Mouse (Mus musculus) mouse embryonic stem cell (cell line): ENCODE measurements at regions not wholly inside any gene's neighbourhood (a gene's known extent, or its start where the extent isn't known, plus 50 kb on each side); places are given as distances from the start of the nearest gene placed in this dataset.

ENCODE experiments used
- in situ Hi-C, 2 experiments: fragments of 300-500 bp; cut with MboI; formaldehyde crosslinking; loops; 1 replicate in 1 of 2; 3 replicates in 1 of 2; pipeline ENCODE4 v1.14.3; 2019 to 2020; ENCODE audit warnings: low sequenced_read_pairs in 2 of 2, low pct_unique_long_range_greater_than_20kb in 1 of 2, mixed read lengths in 1 of 2; ENCODE audit not compliant: unreplicated experiment in 1 of 2

DNA sequence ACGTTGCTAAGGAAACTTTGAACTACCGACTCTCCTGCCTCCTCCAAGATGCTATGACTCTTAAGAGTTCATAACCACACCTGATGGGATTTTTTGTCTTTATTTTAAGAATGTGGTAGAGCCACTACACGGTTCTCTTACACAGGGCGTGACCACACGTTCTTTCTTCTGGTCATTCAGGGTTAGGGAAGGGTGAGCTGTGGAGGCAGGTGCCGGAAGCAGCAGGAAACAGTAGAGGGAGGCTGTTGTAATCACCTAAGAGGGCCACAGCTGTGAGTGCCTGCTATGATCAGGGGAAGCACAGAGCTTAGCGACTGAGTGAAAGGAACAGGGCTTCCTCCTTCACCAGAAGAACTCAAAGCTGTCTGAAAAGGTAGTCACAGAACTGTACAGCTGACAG is 50.6 kb upstream of the Larp1 start:
- in situ Hi-C loops = loop anchor here in 1 of 2 experiments (5.0 to 10.0 kb wide), 3 partner anchors 59 to 194 kb away; partner anchors contain the start of gene Cnot8

DNA sequence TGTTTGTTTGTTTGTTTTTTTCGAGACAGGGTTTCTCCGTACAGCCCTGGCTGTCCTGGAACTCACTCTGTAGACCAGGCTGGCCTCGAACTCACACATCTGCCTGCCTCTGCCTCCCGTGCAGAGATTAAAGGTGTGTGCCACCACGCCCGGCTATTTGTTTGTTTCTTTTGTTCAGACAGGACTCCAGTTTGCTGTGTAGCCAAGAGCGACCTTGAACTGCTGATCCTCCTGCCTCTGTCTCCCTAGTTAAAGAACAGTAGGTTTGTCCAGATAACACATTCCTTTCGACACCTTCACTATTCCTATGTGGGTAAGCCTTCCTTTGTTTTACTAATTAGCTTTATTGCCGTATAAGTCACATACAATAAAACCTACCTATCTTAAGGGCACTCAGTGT is 52.0 kb upstream of the Larp1 start:
- in situ Hi-C loops = loop anchor here in 1 of 2 experiments (5.0 to 10.0 kb wide), 3 partner anchors 60 to 195 kb away; partner anchors contain the start of gene Cnot8

DNA sequence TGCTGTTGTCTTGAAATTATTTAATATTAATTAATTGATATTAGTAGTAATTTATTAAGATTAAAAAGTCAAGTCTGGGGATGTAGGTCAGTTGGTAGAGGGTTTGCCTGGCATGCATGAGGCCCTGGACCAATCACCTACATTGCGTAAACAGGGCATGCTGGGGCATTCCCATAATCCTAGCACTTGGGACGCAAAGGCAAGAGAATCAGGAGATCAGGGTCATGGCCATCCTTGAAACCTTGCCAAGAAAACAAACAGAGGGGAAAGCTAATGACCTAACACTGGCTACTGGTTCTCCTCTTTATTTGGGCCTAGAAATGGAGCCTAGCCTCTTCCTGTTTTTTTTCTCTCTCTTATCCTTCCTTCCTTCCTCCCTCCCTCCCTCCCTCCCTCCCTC is 52.8 kb upstream of the Larp1 start:
- in situ Hi-C loops = loop anchor here in 1 of 2 experiments (5.0 to 10.0 kb wide), 3 partner anchors 61 to 196 kb away; partner anchors contain the start of gene Cnot8

DNA sequence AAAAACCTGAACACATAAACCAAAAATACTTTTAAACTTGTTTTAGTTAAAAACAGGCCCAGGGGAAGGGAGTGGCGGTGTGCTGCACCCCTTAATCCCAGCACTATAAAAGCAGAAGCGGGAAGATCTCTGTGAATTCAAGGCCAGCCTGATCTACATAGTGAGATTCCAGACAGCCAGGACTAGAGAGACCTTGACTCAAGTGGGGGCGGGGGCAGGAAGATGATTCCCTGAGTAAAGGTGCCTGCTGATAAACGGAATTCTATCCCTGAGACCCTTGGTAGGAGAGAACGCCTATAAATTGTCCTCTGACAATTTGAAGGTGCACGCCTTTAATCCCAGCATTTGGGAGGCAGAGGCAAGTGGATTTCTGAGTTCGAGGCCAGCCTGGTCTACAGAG is 53.4 kb upstream of the Larp1 start:
- in situ Hi-C loops = loop anchor here in 1 of 2 experiments (5.0 to 10.0 kb wide), 3 partner anchors 62 to 197 kb away; partner anchors contain the start of gene Cnot8

DNA sequence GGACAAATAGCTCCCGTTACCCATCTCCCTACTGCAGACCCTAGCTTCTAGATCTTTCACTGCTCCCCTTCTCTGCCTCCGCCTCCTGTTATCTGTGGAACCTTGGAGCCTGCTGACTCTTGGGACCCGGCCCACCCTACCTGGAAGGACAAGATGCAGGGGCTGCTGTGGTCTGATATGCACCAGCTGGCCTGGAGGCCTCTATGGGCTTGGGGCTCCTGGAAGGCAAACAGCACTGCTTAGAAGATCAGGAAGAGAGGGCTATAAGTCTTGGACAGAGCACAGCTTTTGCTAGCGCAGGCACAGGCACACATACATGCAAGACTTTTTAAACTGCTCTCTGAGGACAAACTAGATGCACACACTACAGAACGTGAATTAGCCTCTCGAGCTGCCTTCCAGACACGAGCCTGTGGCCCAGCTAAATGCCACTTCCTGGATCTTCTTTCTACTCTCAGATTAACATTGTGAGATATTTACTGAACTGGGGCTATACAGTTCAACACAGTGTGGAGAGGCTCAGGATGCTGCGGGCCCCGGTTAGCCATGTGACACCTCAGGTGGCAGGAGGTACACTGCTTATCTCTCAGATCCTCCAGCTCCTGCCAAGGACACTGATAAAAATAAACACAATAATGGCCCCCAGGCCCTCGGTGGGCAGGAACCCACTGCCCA is 54.2 kb upstream of the Larp1 start:
- in situ Hi-C loops = loop anchor here in 1 of 2 experiments (5.0 to 10.0 kb wide), 3 partner anchors 63 to 198 kb away; partner anchors contain the start of gene Cnot8

DNA sequence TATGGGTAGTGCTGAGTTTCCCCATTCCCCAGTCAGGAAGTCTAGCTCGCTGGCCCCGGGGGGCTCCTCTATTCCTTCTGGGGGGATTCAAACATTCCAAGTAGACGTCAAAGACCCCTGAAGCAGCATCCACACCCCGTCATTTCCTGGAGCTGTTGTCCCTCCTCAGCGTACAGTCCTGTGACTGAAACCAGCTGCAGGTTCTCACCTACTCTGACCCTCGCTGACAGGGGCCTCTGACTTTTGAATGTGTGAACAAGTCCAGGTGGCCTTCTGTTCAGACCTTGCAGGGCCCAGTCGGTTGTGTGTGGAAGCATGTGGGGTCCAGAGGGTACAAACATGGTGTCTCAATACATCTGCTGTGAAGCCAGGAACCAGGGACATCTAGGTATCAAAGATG is 55.2 kb upstream of the Larp1 start:
- in situ Hi-C loops = loop anchor here in 1 of 2 experiments (10.0 kb wide), 1 partner anchor 151 kb away; the partner anchor contains the start of gene Cnot8

DNA sequence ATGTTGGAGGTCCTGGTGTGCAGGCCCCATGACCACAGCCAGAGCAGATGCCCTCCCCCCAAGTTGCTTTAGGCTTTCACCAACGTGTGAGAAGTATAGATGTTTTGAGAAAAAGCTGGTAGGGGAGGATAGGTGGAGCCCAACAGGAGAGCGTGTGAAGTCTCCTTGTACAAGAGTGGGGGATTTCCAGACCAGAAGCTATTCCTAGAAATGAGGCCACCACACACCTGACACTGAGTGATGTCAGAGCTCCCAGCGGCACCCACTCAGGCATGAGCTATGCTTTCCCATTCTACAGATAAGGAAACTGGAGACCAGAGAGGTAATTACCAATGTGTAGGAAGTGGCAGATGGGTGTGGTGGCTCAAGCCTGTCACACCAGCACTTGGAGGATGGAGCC is 56.2 kb upstream of the Larp1 start:
- in situ Hi-C loops = loop anchor here in 1 of 2 experiments (10.0 kb wide), 1 partner anchor 152 kb away; the partner anchor contains the start of gene Cnot8

DNA sequence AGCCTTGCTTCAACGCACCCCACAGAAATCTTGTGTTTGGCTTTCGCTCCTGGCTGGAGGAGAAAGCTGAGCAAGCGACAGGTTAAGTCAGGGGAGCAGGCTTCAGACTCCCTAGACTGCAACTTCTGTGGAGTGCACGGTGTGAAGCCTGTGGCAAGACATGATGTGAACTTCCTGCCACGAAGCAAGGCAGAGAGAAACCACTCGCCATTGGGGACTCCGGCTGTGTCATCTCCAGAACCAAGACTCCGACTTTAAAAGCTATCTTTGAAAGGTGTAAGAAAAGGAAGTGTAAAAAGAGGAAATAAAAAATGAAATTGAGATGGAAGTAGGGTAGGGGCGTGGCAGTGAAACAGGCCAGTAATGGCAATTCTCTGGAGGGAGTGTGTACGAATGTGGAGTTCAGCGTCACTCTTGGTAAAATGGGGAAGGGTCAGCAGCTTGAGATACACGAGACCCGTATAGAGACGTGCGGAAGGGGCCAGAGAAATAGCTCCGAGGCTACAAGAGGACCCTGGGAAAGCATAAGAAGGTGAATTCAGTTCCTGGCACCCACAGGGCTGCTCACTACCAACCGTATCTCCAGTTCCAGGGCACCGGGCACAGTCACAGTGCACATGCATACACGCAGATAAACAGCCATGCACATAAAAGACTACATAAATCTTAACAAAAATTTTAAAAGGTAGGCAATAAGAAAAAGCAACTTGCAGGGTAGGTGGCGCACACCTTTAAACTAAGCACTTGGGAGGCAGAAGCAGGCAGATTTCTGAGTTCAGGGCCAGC is 57.1 kb upstream of the Larp1 start:
- in situ Hi-C loops = loop anchor here in 1 of 2 experiments (10.0 kb wide), 1 partner anchor 153 kb away; the partner anchor contains the start of gene Cnot8

DNA sequence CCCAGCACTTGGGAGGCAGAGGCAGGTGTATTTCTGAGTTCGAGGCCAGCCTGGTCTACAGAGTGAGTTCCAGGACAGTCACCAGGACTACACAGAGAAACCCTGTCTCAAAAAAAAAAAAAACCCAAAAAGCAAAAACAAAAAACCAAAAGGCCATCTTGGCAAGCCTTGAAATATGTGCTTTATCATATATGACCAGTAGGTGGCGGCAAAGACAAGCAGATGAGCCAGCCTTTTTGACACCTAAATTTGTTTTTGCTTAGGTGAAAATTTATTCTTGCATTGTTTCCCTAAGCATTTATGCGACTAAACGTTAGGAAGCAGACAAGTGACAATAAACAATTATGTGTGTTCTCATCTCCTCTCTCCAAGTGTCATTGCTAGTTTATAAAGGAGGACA is 57.9 kb upstream of the Larp1 start:
- in situ Hi-C loops = loop anchor here in 1 of 2 experiments (10.0 kb wide), 1 partner anchor 154 kb away; the partner anchor contains the start of gene Cnot8

DNA sequence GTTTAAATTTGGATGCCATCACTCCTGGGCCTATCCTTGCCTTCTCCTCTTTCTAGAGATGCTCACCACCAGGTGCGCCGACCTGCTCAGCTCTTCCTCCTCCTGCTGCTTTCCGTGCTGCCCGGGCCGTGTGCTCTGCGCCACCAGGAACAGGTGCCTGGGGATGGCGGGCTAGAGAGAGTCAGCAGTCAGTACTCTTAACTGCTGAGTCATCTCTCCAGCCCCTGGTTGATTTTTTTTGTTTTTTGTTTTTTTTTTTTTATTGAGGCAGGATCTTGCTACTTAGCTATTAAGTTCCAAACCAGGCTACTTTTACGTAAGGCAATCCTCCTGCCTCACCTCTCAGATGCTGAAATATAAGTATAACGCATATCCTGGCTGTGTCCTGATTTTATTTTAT is 59.8 kb upstream of the Larp1 start:
- in situ Hi-C loops = loop anchor here in 1 of 2 experiments (5.0 kb wide), 1 partner anchor 148 kb away; no protein-coding TSS in a partner anchor

DNA sequence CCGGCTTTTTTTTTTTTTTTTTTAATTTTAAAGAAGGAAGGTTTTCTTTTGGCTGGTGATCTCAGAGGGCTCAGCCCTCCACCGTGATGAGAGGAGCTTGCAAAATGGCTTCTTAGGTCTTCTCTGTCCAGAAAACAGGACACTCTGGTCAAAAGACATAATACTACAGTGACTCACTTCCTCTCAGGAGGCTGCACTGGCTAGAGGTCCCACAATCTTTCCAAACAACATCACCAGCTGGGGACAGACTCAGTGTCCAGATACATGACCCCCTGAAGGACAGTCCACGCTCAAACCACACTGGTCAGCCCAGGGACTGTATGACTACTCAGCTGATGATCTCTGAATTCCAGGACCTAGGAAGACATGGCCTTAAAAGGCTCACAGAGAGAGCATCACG is 61.5 kb upstream of the Larp1 start:
- in situ Hi-C loops = loop anchor here in 1 of 2 experiments (5.0 kb wide), 1 partner anchor 150 kb away; no protein-coding TSS in a partner anchor

DNA sequence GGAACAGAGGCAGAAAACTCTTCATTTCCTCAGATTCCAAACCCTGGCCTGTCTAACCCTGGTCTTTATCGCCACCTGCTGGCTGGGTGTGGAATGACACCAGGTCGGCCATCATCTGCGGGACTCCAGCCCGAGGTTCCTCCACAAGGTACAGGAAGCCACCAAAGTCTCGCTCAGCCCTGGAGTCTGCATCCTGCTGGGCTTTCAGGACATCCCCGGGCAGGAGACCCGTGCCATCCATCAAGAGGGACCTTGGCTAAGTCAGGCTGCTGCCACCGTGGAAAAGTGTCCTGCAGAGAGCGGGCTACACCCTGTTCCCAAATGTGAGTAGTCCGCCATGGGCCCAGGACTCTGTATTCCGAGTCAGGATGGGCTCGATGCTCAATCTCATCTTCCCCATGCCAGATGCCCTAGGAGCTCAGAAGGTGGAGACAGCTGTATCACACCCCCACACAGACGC is 74.4 kb upstream of the Larp1 start:
- in situ Hi-C loops = loop anchor here in 1 of 2 experiments (5.0 kb wide), 1 partner anchor 102 kb away; the partner anchor contains the start of gene Hand1

DNA sequence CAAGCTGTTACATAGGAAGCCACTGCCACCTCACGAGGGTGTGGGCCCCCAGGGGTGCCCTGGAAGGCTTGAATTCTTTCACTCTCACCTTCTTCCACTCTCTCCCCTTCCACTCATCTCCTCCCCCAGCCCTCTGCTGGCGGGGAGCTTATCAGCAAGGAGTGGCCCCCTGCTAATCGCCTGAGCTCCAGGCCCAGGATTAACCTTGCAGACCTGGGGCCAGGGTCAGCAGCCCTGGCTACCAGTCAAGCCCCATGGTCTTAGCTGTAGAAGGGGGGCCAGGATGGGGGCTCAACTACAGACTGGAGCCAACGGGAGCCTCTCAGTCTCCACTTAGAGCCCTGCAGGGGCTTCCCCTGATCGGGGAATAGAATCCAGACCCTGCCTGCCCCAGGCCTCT is 75.8 kb upstream of the Larp1 start:
- in situ Hi-C loops = loop anchor here in 1 of 2 experiments (5.0 kb wide), 1 partner anchor 101 kb away; the partner anchor contains the start of gene Hand1

DNA sequence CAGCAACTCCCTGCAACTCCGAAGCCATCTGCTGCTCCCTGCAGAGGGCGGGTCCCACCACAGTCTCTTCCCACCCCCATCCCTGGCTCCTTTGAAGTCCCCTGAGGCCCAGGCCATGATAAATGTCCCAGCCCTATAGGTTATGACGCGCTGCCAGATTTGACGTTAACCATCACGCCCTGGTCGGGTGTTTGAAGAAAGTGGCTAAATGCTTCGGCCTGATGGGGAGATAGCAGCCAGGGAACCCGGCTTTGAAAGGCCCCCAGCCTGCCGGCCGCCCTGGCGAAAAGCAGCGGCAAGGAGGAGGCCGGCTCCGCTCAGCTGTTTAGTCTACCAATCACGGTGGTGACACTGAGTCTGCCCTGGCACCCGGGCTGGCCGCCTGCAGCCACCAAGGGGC is 79.4 kb upstream of the Larp1 start:
- in situ Hi-C loops = no loop called here

DNA sequence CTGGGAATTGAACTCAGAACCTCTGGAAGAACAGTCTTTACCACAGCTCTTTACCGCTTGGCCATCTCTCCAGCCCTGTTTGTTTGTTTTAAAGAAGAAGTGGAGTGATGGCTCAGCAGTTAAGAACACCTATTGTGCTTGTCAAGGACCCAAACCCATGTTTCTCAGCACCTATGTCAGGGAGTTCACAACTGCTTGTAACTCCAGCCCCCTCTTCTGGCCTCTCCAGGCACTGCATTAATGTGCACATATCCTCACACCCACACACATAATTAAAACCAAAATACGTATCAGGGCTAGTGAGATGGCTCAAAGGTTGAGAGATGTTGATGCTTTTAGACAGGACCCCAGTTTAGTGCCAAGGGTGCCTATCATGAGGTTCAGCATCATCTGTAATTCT is 87.6 kb upstream of the Hand1 start:
- in situ Hi-C loops = no loop called here

DNA sequence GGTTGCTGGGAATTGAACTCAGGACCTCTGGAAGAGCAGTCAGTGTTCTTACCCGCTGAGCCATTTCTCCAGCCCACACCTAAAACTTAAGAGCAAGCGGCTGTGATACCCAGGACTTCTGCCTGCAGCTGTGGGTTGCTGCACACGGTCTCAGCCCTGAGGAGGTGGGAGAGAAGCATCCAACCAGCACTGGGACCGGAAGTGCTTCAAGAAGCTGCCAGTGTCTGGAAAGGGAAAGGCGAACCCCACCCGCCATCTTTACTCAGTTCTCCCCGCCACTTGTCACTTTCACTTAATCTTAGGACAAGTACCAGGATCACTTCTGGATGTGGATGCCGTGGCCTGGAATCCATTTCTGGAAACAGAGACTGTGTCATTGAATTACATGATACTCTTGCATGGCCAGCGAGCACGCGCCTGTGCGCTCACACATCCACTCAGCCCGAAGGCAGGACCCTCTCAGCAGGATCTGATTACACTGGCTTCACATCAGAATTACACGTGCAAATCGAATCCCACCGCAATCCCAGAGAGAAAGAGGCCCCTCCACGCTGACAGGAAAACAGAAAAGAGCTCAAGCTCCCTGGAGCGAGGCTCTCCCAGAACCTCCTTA is 85.9 kb upstream of the Hand1 start:
- in situ Hi-C loops = loop anchor here (5.0 to 10.0 kb wide), 3 partner anchors 46 to 96 kb away; no protein-coding TSS in a partner anchor

DNA sequence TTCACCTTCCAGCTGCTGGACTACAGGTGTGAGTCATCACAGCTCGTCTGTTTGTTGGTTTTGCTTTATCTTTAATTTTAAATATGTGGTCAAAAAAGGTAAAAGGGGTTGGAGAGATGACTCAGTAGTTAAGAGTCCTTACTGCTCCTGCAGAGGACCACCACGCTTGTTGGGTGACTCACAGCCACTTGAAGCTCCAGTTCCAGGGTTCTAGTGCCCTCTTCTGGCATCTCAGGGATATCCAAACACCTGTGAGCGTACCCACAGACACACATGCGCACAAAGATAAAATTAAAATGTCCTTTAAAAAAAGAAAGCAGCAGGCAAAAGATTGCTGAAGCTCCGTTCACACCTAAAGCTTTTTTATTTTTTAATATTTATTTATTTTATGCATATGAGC is 85.4 kb upstream of the Hand1 start:
- in situ Hi-C loops = loop anchor here (5.0 to 10.0 kb wide), 3 partner anchors 46 to 96 kb away; no protein-coding TSS in a partner anchor

DNA sequence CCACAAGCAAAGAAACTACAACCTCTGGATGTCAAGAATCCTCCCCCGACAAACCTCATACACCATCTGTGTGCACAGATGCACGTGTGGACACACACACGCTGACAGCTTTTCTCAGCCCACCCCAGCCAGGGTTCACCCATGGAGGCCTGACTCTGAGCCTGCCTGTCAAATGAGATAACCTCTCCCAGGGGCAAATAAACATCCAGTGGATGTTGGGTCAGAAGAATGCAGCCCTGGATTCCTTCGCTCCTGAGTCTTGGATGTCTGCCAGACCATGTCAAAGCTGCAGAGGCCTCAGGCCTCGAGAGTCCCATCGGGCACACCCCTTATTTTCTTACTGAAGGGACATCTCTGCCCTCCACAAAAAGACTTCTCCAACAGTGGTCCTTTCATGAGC is 83.4 kb upstream of the Hand1 start:
- in situ Hi-C loops = loop anchor here (5.0 to 10.0 kb wide), 3 partner anchors 44 to 94 kb away; no protein-coding TSS in a partner anchor
